Mouse (Mus musculus) thymus, postnatal 25 days (tissue): ENCODE results near the gene Lmf2.

ENCODE experiments used
- DNase-seq: peaks from one replicate; pipeline ENCODE4 v3.0.0; 2022

The Lmf2 gene

DNA sequence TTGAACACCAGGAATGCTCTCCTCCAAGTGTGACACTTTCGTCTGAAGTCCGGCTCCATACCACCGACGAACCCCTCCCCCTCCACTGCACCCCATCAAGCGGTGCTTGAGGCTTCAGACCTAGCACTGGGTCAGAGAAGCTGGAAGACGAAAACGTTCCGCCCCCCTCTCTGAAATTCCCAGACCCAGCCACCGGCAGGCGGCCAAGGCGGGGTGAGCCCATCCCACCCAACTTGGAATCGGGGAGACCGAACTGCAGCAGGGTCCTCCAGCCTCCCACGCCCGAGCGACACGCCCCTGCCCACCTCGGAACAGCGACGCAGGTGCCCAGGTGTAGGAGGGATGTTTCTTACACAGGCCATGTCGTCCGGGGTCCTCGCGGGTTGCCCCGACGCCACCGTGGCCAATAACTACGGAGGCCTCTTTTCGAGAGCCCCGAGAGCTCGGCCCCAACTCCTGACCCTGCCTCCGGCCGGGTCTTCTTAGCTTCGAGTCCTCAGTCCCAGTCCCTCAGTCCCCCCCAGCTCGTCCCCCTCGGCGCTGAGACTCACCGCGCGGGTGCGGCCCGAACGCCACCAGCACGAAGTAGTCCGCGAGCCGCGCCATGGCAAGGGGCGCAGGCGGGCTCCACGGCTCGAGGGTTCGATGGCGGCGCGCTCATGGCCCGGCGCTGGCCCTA lies 40.8 kb downstream of the Lmf2 start:
- DNase-seq: no peak

DNA sequence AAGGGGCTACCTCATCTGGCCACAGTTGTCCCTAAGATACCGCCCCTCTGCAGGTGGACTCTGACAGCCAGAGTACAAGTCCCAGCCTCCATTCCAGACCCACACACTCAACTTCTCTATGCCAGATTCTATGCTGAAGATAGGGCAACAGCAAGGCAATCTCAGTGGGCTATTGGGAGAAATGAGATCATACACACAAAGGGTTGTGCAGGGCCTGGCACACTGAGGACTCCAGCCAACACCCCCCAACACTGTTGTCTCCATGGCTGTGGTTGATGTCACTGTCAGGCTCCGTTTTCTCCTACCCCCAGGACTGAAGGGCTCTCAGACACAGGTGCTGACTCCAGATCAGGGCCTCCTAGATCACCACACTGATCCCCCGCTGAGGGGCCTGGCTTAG lies 41.4 kb downstream of the Lmf2 start:
- DNase-seq: no peak

DNA sequence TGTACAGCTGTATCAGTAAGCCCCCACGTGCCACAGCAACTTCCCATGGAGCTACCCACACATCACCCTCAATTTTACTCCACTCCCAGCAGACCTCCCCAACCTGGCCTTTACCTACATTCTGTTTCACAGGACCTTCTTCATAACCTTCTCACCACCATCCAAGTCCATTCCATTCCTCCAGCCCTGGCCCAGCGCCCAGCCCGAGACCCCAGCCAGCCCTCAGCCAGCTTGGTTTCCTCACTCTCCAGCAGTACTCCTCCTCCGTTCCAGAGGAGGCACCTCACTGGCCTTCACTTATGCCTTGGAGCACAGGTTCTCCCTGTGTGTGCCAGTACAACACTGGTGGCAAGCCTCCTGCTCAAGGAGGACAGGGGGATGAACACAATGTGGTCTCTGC lies 42.1 kb downstream of the Lmf2 start:
- no peak for DNase-seq

DNA sequence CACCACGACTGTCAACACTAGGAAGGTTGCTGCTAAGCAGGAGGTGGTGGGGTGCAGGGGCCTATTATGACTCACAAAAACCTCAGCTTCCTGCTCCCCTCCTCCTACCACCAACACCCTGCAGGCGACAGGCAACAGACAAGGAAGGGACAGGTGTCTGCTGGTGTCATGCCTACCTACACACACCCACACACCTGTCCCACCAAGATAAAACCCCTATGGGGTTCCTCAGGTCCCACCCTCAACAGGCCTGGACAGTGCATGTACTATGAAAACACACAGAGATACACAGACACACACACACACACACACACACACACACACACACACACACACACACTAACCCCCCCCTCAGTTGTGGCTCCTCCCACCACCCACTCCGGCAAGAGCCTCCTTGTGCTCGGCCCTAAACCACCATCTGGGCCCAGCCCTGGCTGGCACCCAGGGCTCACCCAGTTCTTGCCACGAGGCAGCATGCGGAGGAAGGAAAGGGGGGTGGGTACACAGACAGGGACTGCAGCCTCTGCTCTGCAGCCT lies 45.4 kb downstream of the Lmf2 start:
- peak; percentile 83 for DNase-seq

DNA sequence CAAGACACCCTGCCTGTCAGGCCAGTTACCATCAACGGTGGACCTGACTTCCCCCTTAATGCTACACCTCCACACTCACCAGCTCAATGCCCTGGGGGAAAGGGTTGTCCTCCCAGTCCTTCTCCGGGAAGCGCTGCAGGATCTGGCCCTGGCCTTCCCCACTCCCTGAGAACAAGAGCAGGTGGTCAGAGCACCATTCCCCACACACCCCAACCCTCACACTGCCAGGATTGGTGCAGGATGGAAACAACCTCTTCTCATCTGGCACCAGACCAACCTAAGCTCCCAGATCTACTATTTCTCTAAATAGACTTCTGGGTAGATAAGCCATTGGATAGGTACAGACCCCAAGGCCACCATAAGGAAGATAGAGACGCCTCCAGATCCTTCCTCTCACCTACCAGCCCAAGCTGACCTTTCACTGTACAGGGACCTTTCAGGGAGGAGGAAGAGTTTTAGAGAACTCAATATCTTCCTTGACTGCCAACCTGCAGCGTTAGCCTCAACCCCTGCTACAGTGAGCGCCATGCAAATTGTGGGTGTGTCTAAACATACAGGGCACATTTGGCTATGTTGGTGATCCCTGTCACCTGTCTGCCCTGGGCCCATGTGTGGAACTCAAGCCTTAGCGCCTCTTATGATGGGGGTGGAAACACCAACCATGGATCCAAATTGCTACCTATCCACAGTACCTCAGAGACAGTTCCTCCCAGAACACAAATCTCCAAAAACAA lies 46.9 kb downstream of the Lmf2 start:
- DNase-seq: peak; percentile 25

DNA sequence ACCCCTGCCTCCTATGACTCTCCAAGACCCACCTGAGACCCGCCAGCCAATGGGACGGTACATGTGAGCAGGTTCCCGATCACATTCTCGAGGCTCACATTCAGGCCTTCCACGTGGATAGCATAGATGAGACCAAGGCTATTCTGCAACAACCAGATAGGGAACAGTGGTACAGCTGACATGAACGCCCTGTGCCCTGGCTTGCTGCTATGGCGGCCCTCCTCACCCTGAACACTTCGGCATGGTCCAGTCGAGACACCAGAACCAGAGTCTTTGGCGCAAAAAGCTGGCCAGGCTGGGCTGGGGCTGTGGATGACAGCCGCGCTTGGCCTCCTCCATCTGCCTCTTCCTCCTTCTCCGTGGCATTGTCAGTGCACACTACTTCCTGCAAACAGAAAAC lies 48.0 kb downstream of the Lmf2 start:
- DNase-seq: no peak

DNA sequence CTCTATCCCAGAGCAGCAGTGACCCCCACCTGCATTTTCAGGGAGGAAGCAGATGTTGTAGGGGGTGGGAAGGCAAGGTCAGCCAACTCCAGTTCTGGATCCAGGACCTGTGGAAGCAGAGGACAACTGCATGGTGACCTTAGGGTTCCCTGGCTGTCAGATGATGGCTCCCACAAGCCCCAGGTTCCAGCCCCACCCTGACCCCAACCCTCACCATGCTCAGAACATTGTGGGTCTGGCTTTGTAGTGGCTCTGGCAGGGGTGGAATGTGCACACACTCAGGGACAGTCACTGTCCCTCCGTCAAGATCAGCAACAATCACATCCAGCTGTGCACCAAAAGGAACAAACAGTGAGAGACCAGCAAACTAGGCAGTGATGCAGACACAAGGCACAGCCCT lies 49.5 kb downstream of the Lmf2 start:
- no peak for DNase-seq
